Mouse (Mus musculus) heart, adult 2 months (tissue): ENCODE measurements at regions not wholly inside any gene's neighbourhood (a gene's known extent, or its start where the extent isn't known, plus 50 kb on each side); places are given as distances from the start of the nearest gene placed in this dataset.

Source experiments
- DNase-seq, 2 experiments: peaks; one replicate each; pipeline ENCODE4 v3.0.0; 2021
- H3K27ac ChIP-seq: fragments of 200-600 bp; 2 replicates; pipeline ENCODE4 v1.8.1; 2022
- H3K27me3 ChIP-seq: fragments of 200-500 bp; 2 replicates; pipeline ENCODE4 v1.6.1; 2012; ENCODE audit warnings: mild to moderate bottlenecking, low read length, inconsistent platforms, mixed read lengths; ENCODE audit not compliant: control insufficient read depth, insufficient read depth
- H3K36me3 ChIP-seq: fragments of 200-500 bp; 2 replicates; pipeline ENCODE4 v1.6.1; 2012; ENCODE audit warnings: low read length, inconsistent platforms; ENCODE audit not compliant: control insufficient read depth, insufficient read depth
- H3K4me1 ChIP-seq: fragments of 200-500 bp; 2 replicates; pipeline ENCODE4 v1.6.1; 2011; ENCODE audit warnings: low read length; ENCODE audit not compliant: control insufficient read depth, insufficient read depth
- H3K4me3 ChIP-seq: fragments of 200-600 bp; 2 replicates; pipeline ENCODE4 v1.8.1; 2022
- H3K79me2 ChIP-seq: fragments of 200-500 bp; replicated peaks from 2 replicates; pipeline ENCODE4 v1.6.1; 2012; ENCODE audit warnings: mild to moderate bottlenecking, inconsistent platforms, low read length, moderate library complexity, mixed read lengths; ENCODE audit not compliant: control insufficient read depth, insufficient read depth
- H3K9ac ChIP-seq: fragments of 200-500 bp; 2 replicates; pipeline ENCODE4 v1.6.1; 2012; ENCODE audit warnings: low read depth, mild to moderate bottlenecking, control low read depth, inconsistent platforms, low read length, mixed read lengths
- CTCF ChIP-seq: fragments of 200-600 bp; IDR thresholded peaks from 2 replicates; pipeline ENCODE4 v1.8.1; 2022; ENCODE audit warnings: antibody characterized with exemption, mild to moderate bottlenecking, moderate library complexity
- EP300 ChIP-seq: fragments of 200-500 bp; IDR thresholded peaks from 2 replicates; pipeline ENCODE4 v1.6.1; 2011; ENCODE audit warnings: low read depth, low read length, control low read depth; ENCODE audit not compliant: insufficient read depth
- POLR2A ChIP-seq: fragments of 200-500 bp; IDR thresholded peaks from 2 replicates; pipeline ENCODE4 v1.6.1; 2011; ENCODE audit warnings: mild to moderate bottlenecking, low read depth, low read length, control low read depth; ENCODE audit not compliant: insufficient read depth
- WGBS: fragments of 180-500 bp; shearing (Covaris S2); methylation state at CpG from one replicate; pipeline ENCODE4 v1.1.7; 2018; 5-methylcytosine and 5-hydroxymethylcytosine counted together
- intact Hi-C: fragments of 180-260 bp; cut with DNase I; formaldehyde crosslinking; loops from one replicate; pipeline ENCODE4 v1.15.1; 2025

DNA sequence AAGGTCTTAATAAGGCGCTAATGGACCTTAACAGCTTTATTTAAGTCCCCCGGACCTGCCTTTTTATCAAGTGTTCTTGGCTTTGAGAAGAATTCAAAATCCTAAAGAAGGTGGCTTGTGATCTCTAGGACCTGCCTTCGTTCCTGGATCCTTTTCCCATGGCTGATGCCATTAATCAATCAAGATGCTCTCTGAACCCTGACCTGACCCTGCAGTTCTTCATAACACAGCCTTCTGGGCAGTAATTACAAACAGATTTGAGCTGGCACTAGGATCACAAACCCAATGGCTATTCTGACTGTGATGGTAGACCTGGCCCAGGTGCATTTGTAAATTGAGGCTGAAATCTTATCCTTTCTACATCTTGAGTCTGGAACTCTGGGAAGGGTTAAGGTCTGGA lies 227.7 kb downstream of the Plpp3 start:
- no peak for TF ChIP-seq EP300
- no peak for TF ChIP-seq POLR2A
- no peak for TF ChIP-seq CTCF
- Histone ChIP-seq H3K36me3 (no peaks in the 10 kb centered on the region), H3K9ac (no peak overlapping the region), H3K4me1 (no peaks in the 10 kb centered on the region), H3K79me2 (no peaks in the 10 kb centered on the region), H3K27me3 (no peaks in the 10 kb centered on the region), H3K4me3 (no peak overlapping the region), H3K27ac (no peak overlapping the region)
- intact Hi-C loops = no loop called here
- no peak for DNase-seq
- WGBS = 91% methylated on average over 3 of the region's 3 CpGs

DNA sequence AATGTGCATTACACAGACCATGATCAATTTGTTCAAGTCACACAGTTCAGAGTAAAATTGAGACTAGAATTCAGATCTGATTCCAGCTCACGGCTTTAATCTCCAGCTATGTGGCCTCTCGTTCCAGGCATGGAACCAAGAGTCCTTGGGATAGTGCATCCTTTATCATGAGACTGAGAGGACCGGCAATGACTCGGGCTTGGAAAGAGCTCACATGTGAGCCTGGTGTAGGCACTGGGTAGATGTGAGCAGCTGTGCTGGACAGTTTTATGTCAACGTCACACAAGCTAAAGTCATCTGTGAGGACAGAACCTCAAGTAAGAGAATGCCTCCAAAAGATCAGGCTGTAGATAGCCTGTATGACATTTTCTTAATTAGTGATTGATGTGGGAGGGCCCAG lies 228.3 kb downstream of the Plpp3 start:
- Histone ChIP-seq H3K4me3 (no peak overlapping the region), H3K36me3 (no peaks in the 10 kb centered on the region), H3K27me3 (no peaks in the 10 kb centered on the region), H3K79me2 (no peaks in the 10 kb centered on the region), H3K4me1 (no peaks in the 10 kb centered on the region), H3K9ac (no peak overlapping the region), H3K27ac (no peak overlapping the region)
- no peak for TF ChIP-seq POLR2A
- no peak for TF ChIP-seq CTCF
- no peak for TF ChIP-seq EP300
- intact Hi-C loops = no loop called here
- 60% methylated on average over 5 of the region's 5 CpGs for WGBS
- DNase-seq = no peak

DNA sequence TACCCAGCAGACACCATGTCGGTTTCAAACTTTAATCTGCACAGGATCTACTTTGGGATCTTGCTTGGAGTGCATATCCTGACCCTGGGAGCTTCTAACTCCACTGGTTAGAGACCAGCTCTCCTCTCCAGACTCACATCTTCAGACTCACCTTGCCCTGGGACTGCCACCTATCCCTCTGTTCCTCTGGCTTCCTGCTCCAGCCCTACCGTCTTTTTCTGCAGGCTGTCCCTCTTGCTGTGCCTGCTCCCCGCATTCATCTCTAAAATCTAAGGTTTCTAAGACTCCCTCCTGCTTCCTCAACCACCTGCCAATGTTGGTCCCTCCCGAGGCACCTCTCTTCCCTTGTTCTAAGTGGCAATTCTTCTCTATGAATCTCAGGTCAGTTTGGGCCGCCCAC lies 233.2 kb downstream of the Plpp3 start:
- no peak overlapping the region for H3K4me3 ChIP-seq
- intact Hi-C loops = no loop called here
- no peaks in the 10 kb centered on the region for H3K4me1 ChIP-seq
- no peak for DNase-seq
- H3K36me3 ChIP-seq = no peaks in the 10 kb centered on the region
- H3K27ac ChIP-seq = no peak overlapping the region
- no peak for TF ChIP-seq POLR2A
- TF ChIP-seq EP300 = no peak
- TF ChIP-seq CTCF = no peak
- H3K27me3 ChIP-seq = no peaks in the 10 kb centered on the region
- H3K9ac ChIP-seq = no peak overlapping the region
- no peaks in the 10 kb centered on the region for H3K79me2 ChIP-seq
- 26% methylated on average over 5 of the region's 5 CpGs for WGBS

DNA sequence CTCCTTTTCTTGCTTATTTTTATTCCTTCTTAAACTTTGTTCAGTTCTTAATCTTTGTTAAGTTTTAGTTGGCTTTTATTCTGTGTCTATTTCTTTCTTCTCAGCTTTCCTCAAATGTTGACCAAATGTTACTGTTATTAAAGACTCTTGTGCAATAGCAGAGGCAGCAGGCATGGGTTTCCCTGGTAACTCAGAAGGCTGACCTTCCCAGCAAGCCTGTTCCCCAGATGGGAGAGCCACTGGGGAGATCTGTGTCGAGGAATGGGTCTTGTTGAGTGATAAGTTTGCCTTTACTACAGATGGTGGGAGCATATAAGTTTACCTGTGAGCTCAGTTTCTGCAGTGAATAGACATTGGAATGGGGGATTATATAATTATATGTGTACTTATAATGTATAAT lies 237.2 kb downstream of the Plpp3 start:
- Histone ChIP-seq H3K4me1 (peaks cover 3% of the 10 kb centered on the region), H3K79me2 (no peaks in the 10 kb centered on the region), H3K27me3 (no peaks in the 10 kb centered on the region), H3K4me3 (no peak overlapping the region), H3K36me3 (peaks cover 7% of the 10 kb centered on the region; the same call in 1 of the 2 replicates), H3K9ac (no peak overlapping the region), H3K27ac (no peak overlapping the region)
- 61% methylated on average over 1 of the region's 1 CpGs for WGBS
- intact Hi-C loops = no loop called here
- DNase-seq = peak in 1 of 2 experiments; percentile 30
- TF ChIP-seq POLR2A (no peak), EP300 (no peak), CTCF (no peak)

DNA sequence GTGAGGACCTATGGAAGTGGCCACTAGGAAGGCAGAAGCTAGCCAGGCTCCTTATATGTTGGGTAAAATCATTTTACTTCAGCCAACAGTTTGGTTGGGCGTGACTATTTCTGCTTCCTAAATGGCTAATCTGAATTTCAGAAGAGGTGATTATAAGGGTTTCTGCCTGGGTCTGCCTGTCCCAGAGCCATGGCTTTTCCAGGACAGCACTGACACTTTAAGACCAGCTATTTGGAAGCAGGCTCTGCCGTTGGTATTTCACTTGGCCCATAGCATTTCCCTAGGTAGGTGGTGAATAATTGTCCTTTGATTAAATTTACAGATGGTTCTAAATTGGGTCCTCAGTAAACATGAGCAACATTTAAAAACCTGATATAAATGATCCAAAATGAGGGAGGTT lies 240.3 kb downstream of the Plpp3 start:
- Histone ChIP-seq H3K4me1 (peaks cover 4% of the 10 kb centered on the region), H3K79me2 (no peaks in the 10 kb centered on the region), H3K27me3 (no peaks in the 10 kb centered on the region), H3K4me3 (no peak overlapping the region), H3K36me3 (peaks cover 10% of the 10 kb centered on the region), H3K27ac (peak overlapping the region; percentile 49; the same call in 1 of the 2 replicates), H3K9ac (no peak overlapping the region)
- no peak for DNase-seq
- WGBS = 27% methylated on average over 2 of the region's 2 CpGs
- TF ChIP-seq POLR2A = no peak
- no peak for TF ChIP-seq CTCF
- no peak for TF ChIP-seq EP300
- intact Hi-C loops = loop anchor here (2.0 to 5.0 kb wide), 2 partner anchors 40 to 109 kb away; no protein-coding TSS in a partner anchor

DNA sequence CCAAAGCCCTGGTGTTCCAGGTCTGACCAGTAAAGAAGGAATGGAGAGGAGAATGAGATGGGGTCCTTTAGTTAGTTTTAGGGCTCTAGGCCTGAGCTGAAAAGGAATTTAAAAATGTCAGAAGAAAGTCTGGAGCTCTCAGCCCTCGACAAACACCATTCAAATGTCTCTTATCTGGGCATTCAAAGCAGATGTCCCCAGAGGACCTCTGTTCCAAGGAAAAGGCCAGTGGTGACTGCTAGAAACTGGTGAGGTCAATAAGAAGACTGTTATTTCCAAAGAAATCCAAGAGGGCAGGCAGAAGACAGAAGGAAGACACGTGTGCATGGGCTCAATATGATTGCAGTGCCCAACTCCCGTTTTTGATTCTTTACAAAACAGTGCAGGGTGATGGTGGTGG lies 244.9 kb downstream of the Plpp3 start:
- TF ChIP-seq POLR2A (no peak), EP300 (no peak), CTCF (no peak)
- H3K9ac ChIP-seq = no peak overlapping the region
- H3K36me3 ChIP-seq = peaks cover 15% of the 10 kb centered on the region
- peaks cover 20% of the 10 kb centered on the region for H3K4me1 ChIP-seq
- 53% methylated on average over 3 of the region's 3 CpGs for WGBS
- H3K27ac ChIP-seq = no peak overlapping the region
- no peaks in the 10 kb centered on the region for H3K27me3 ChIP-seq
- DNase-seq = no peak
- intact Hi-C loops = loop anchor here (5.0 kb wide), 2 partner anchors 75 to 245 kb away; partner anchors contain the start of gene Plpp3
- no peak overlapping the region for H3K4me3 ChIP-seq
- H3K79me2 ChIP-seq = no peaks in the 10 kb centered on the region
